Mouse (Mus musculus) thymus, adult 2 months (tissue): ENCODE results near the gene Runx2.

ENCODE experiments used
- CTCF ChIP-seq: fragments of 200-500 bp; IDR thresholded peaks from 2 replicates; pipeline ENCODE4 v1.5.1; 2012; ENCODE audit warnings: mild to moderate bottlenecking, control low read depth, low read length, moderate library complexity, borderline replicate concordance; ENCODE audit not compliant: control insufficient read depth, poor library complexity, insufficient read depth; ENCODE audit errors: extremely low read depth
- POLR2A ChIP-seq: fragments of 200-500 bp; IDR thresholded peaks from 2 replicates; pipeline ENCODE4 v1.6.1; 2012; ENCODE audit warnings: mild to moderate bottlenecking, low read length, control low read depth, moderate library complexity; ENCODE audit not compliant: control insufficient read depth, poor library complexity, insufficient read depth; ENCODE audit errors: extremely low read depth

DNA sequence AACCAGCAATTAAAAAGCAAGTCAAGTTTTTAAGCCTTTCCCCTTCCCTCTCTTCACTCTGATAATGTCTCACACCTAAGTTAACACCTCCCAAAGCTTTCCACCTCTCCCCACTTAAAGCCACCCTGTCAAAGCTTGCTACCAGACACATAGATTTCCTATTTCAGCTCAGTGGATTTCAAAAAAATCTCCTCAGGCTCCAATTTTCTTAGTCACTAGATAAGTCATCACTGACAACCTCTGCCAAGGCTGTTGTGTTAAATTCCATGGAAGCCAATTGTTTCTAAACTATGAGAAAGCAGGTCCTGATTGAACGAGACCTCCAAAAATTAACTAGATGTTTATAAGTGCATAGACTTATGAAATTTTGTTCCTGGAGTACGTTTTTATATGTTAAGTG is 164.2 kb downstream of the Runx2 start:
- TF ChIP-seq POLR2A (no peak), CTCF (no peak)
